Mouse (Mus musculus): ENCODE measurements around the gene Acad8.

Acad8 gene

DNA sequence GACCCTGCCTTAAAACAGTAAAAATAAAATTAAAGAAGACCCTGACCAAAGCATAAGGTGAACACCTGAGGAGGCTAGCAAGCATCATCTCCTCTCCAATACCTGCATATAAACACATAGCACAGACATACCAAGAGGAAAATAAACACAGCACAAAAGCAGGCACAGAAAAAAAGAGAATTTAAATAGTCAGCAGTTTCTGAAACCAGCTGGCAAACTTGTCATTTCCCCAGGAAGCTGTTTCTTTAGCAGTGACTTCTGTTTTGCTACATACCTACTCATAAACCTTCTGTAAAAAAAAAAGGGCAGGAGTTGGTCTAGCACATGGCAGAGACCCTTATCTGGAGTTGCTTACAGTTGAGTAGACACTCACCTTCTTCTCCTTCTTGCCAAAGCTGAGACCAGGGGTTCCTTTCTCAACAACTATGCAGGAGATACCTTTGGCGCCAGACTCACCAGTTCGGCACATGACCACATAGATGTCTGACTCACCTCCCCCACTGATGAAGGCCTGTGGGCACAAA, 14.2 kb downstream of the Acad8 start:
- DNase-seq (ENCODE audit: low spot score in 2 of 2) = no peak

DNA sequence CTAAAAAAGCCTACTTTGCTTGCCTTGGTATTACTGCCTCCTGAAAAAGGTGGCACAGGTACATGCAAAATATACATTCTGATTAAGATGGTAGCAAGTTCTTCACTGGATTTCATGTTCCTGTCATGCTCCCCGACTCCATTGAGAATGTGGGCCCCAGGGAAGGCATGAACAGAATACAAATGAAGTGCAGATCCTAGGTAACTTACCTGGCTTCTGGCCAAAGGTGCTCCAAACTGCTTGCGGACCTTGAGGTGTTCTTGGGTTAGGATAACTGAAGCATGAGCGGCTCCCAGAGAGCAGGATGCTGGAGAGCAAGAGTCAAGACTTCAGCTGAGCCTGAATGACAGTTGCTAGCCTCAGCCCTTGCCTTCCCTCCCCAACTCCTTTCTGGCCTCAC, 20.6 kb downstream of the Acad8 start:
- no peak for DNase-seq (ENCODE audit: low spot score in 2 of 2)

DNA sequence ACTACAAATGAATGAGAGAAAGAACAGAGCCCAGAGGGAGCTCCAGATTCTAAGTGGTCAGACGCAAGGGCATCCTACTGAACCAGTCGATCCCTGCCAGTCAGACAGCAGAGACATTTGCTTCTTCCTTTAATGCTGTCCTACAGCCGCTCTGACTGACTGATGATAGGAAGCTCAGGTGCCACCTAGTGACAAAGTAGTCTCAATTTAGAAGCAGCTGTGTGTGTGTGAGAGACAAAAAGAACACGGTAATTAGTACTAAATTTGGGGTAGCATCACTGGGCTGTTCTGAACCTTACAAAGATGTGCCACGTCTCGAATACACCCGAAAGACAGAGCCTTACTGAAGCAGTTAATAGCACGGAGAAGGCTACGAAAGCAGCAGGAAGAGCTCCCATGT, 21.6 kb downstream of the Acad8 start:
- DNase-seq (ENCODE audit: low spot score in 2 of 2) = no peak

DNA sequence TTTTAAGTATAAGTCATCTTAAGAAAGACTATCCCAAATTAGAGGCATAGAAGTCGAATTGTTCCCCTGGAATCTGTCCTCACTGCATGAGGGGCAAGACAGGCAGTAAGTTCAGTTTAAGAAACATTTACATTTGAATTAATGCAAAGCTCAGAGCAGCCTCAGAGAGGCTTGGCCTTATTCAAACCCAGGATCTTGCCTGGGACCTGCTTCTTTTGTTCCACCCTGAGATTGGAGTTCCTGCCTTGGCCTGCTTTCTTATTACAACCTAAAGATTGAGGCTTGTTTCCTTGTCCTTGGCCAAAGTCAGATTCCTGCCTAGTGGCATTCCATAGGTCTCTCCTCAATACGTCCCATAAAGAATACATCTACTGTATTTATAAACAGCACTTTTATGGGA, 51.6 kb downstream of the Acad8 start:
- DNase-seq (ENCODE audit: low spot score in 2 of 2) = no peak

DNA sequence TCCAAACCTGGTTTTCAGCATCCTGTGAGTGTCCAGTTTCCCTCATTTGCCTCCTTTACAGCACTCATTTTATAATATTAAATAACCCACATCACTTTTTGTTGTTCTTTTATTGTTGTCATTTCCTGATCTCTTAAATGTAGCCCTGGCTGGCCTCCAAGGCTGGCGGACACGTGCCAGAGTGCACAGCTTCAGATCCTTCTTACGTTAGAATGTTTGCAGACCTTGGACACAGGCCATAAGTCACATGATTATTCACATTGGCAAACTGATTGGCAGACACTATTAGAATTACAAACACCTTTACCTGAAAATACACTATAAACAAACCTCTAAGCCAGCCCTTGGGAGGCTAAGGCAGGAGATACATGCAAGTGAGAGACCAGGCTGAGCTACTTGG, 75.2 kb downstream of the Acad8 start:
- DNase-seq (ENCODE audit: low spot score in 2 of 2) = no peak
